Mouse (Mus musculus) adrenal gland, adult 18-20 months (tissue): ENCODE measurements around the gene Ifi208. TPM values are rescaled to one million over a fixed set of nuclear protein-coding genes. Genes with fewer than 3 reads are reported as not detected.
"Not testable (repeated sequence)": the region's sequence is repeated elsewhere in the genome, so short reads cannot be mapped to it uniquely, and the experiment has no call there.

Experiments used
- DNase-seq, 2 experiments: peaks; one replicate each; pipeline ENCODE4 v3.0.0; 2021 to 2022; ENCODE audit warnings: low spot score in 2 of 2
- long read RNA-seq, 2 experiments: library from polyadenylated mRNA; stranded (forward); transcript quantifications; one replicate each; pipeline ENCODE4 v2.0.0; 2021
- microRNA-seq, 2 experiments: library from miRNA; unstranded; fragments of <30 nt; microRNA quantifications; one replicate each; pipeline ENCODE4 v1.2.0; 2021; ENCODE audit warnings: borderline number of aligned reads in 2 of 2
- total RNA-seq, 2 experiments: library from RNA; stranded (reverse); gene quantifications; 1 replicate in 1 of 2; 2 replicates in 1 of 2; pipeline ENCODE4 v1.2.3; 2021

The Ifi208 gene
- 1 to 10 TPM; 1.5 to 2.0 TPM for total RNA-seq
- long read RNA-seq, experiment 1, partial matches to known transcripts, result 1 of 1 reads
- long read RNA-seq, experiment 1, other reads (novel, unspliced or antisense), result 0 of 1 reads
- long read RNA-seq, experiment 2, partial matches to known transcripts, result 0 of 2 reads
- long read RNA-seq, experiment 2, other reads (novel, unspliced or antisense), result 0 of 2 reads

DNA sequence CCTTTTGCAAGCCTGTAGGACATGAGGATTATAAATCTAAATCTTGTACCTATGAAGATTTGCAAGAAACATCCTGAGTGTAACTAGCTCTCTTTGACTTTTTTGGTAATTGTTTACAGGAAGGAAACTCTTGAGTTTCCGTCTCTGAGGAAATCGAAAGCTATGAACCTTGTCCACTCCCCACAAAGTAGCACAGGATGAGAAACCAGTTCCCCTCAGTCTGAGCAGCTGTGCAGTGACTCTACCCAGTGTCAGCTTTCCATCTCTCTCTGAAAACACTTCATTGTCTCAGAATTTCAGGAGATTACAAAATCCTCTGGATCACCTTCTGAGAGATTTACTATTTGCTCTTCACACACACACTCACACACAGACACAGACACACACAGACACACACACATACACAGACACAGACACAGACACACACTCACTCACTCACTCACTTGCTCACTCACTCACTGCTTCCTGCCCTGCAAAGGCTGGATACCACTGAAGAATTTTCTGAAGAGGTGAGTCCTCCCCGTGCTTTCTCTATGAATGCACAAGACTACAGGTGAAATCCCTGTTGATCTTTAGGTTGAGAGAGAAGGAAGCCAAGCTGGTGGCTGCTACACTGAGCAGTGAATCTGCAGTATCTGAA is at the start of gene Ifi208:
Gene Ifi208, plus strand, starts transcription at position 218 of the 640 bp plus-strand sequence.
- not testable (repeated sequence) for DNase-seq

DNA sequence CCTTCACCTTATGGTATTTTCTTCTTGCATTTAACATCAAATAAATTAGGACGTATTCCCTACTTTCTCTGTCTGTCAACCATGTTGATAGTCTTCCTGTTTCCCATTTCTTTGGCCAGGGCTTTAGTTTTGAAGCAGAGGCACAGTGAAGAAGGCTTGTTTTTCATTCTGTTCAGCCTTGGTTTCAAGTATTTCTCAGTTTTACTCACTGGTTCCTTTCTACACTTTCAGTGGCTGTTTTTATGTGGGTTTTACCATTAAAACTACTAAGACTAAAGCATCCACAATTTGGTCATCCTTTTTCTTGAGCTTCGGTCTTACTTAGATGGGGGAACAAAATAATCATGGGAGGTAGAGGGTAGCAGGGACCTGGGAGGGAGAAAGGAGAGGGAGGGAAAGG is 49.4 kb upstream of the Ifi208 start:
- no peak for DNase-seq

- DNase-seq, result no peak
Observed at GRCm38 (mm10) chr1:173626686-173627085, 46.8 kb upstream of the Ifi208 start.

GRCm38 (mm10) chr1:173630622-173631021 is 42.9 kb upstream of the Ifi208 start, which contains the start of gene Ifi209:
Gene Ifi209, plus strand, starts transcription at chr1:173630917.
- not testable (repeated sequence) for DNase-seq

GRCm38 (mm10) chr1:173633969-173634645 is 39.4 kb upstream of the Ifi208 start:
- DNase-seq, result no peak

GRCm38 (mm10) chr1:173645393-173645792 is 28.1 kb upstream of the Ifi208 start:
- DNase-seq, result no peak

DNA sequence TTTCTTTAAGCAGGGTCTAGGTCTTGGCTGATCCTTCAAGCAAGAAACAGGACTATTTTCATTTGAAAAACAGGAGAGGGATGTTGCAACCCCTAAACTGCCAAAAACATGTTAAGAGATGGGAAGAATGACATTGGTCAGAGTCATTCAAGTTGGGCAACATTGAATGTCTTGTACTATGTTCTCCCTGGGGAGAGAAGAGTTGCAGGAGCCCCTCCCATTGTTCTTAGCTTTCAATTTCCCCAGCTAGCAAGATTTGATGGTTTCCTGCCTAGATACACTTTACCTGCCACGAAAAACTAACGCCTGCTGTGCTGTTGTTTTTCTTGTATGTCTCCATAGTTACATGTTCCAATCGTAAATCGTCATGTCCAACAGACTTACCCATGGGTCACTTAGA is 15.5 kb upstream of the Ifi208 start:
- no peak for DNase-seq

DNA sequence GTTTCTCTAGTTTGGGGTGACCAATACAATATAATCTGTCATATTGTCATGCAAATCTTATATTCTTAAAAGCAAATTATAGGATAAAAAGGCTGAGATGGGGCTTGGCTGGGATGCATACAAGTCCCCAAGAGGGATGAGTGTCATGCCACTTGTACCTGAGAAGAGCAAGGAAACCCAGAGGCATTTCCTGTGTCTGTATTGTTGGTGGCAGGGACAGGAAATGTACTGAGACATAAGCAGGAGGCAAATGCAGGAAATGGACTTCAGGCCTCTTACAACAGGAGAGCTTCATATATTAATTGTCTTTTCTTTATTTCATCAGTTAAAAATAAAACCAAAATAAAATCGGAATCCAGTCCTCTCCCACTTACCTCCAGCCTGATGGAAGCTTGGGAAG is 5.1 kb downstream of the Ifi208 start:
- DNase-seq, result not testable (repeated sequence)

DNA sequence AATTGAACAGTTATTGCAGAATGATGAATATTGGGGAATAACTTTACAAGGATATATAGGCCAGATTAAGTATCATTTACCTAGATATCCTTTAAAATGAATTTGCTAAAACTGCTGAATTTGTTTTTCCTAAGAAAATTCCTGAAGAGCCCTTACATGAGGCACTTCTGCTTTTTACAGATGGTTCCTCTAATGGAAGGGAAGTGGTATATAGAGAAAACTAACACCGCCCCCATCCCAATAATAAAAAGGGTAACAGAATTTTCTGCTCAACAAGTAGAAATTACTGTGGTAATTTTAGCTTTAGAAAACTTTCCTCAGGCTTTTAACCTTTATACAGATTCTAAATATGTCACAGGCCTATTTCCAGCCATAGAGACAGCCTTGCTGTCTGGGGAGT is 20.8 kb downstream of the Ifi208 start:
- DNase-seq, result no peak

DNA sequence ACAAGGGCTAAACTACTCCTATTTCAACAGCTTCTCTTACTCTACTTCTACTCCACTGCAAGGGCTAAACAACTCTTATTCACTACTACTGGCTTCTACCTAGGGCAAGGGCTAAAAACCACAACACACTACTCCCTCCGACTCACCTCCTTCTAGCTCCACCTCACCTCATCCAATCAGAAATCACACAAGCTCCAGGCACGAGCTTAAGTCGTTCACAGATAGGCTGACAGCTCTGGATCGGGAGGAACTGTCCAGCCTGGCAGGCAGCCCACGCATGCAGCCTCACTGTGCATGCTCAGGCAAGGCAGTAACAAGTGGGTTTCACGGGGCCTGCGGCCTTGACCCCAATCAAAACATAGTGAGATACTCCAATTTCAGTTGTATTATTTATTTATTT is 59.7 kb downstream of the Ifi208 start:
- DNase-seq, result no peak

- not testable (repeated sequence) for DNase-seq
Observed at GRCm38 (mm10) chr1:173735015-173735414, 61.5 kb downstream of the Ifi208 start.

- no peak for DNase-seq
Observed at GRCm38 (mm10) chr1:173736986-173737385, 63.5 kb downstream of the Ifi208 start.

DNA sequence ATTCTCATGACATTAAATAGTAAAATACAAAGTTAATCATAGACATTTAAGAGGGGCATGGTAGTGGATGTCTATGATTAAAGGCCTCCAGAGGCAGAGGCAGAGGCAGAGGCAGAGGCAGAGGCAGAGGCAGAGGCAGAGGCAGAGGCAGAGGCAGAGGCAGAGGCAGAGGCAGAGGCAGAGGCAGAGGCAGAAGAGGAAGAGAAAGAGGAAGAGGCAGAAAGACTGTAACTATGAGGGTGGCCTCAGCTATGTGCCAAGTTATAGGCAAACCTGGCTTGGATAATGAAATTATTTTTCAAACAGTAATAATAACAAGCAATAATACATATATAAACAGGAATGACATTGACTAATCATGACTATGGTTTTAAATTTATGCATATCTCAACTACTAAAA is 67.1 kb downstream of the Ifi208 start:
- DNase-seq, result no peak

- no peak for DNase-seq
Observed at GRCm38 (mm10) chr1:173741656-173742055, 68.2 kb downstream of the Ifi208 start, which contains the start of gene Ifi207. Gene Ifi207, minus strand, starts transcription at chr1:173741747.

DNA sequence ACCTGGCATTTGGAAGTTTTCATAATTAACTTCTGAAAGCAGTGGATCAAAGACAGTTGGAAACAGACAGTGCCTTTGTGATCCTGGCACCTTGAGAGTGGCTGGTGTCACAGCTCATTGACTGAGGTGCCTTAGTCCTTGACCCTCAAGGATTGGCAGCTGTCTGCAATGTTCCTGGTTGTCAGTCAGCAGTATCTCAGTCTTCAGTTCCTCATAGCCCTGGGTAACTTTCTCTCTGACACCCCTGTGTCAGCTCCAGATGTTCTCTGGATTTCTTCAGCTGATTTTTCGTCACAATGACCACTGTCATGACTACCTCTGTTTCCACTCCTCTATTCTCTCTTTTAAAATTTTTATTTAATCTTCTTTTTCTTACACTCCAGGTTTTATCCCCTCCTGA is 68.8 kb downstream of the Ifi208 start:
- DNase-seq, result no peak

Small RNA genes lying within 50 kb of the gene (microRNA-seq; reads per million reads assigned to microRNA genes)
- 0 reads per million in 2 experiments for gene Gm44339

Other genes with a start within 250 kb of the Ifi208 start
- 1 to 10 TPM in 1 of 2 experiments, under 1 TPM in 1; 0.53 to 1.2 TPM for gene Ifi206, start 182.6 kb upstream of the Ifi208 start, total RNA-seq
- gene Ifi214, start 137.7 kb upstream of the Ifi208 start, total RNA-seq, result not detected
- 1 to 10 TPM; 1.5 to 2.5 TPM for gene Ifi213, start 74.4 kb upstream of the Ifi208 start, total RNA-seq
- 1 to 10 TPM; 1.2 to 1.7 TPM for gene Ifi209, start 42.8 kb upstream of the Ifi208 start, total RNA-seq
- gene Ifi207, start 68.1 kb downstream of the Ifi208 start, total RNA-seq, result 1 to 10 TPM; 4.9 to 8.6 TPM
- 10 to 100 TPM in 1 of 2 experiments, 1 to 10 TPM in 1; 6.6 to 10.6 TPM for gene Ifi204, start 93.3 kb downstream of the Ifi208 start, total RNA-seq
- 1 to 10 TPM; 3.1 to 5.3 TPM for gene Ifi211, start 239.4 kb downstream of the Ifi208 start, total RNA-seq